Mouse (Mus musculus) embryonic facial prominence, embryonic 13.5 days (tissue): Measurements from ENCODE around the gene Zfp850. TPM values are rescaled to one million over a fixed set of nuclear protein-coding genes. Genes with fewer than 3 reads are reported as not detected.
A peak's percentile ranks its signal among the peaks of the same experiment; 100 is the strongest.

Experiments
- ATAC-seq: fragments of 200-750 bp; cut with Nextera tagmentation; 2 replicates; pipeline ENCODE4 v1.8.0; 2017; ENCODE audit warnings: low read depth; ENCODE audit not compliant: insufficient number of reproducible peaks, insufficient read depth, low FRiP score, low TSS enrichment
- H3K27ac ChIP-seq: fragments of 300-500 bp; sonication (generic); 2 replicates; pipeline ENCODE4 v1.5.1; 2015; ENCODE audit warnings: moderate library complexity, mild to moderate bottlenecking, inconsistent platforms
- H3K27me3 ChIP-seq: fragments of 300-500 bp; sonication (generic); 2 replicates; pipeline ENCODE4 v1.6.1; 2015; ENCODE audit warnings: mild to moderate bottlenecking, inconsistent platforms
- H3K36me3 ChIP-seq: fragments of 300-500 bp; sonication (generic); 2 replicates; pipeline ENCODE4 v1.6.1; 2015; ENCODE audit warnings: mild to moderate bottlenecking, inconsistent platforms
- H3K4me1 ChIP-seq: fragments of 300-500 bp; sonication (generic); 2 replicates; pipeline ENCODE4 v1.6.1; 2015; ENCODE audit warnings: inconsistent platforms
- H3K4me2 ChIP-seq: fragments of 300-500 bp; sonication (generic); 2 replicates; pipeline ENCODE4 v1.6.1; 2015; ENCODE audit warnings: moderate library complexity, mild to moderate bottlenecking, inconsistent platforms
- H3K4me3 ChIP-seq: fragments of 300-500 bp; sonication (generic); 2 replicates; pipeline ENCODE4 v1.5.1; 2015; ENCODE audit warnings: mild to moderate bottlenecking, inconsistent platforms
- H3K9ac ChIP-seq: fragments of 300-500 bp; sonication (generic); 2 replicates; pipeline ENCODE4 v1.6.1; 2015; ENCODE audit warnings: mild to moderate bottlenecking, inconsistent platforms
- H3K9me3 ChIP-seq: fragments of 300-500 bp; sonication (generic); 2 replicates; pipeline ENCODE4 v1.6.1; 2016; ENCODE audit warnings: inconsistent platforms
- WGBS: fragments of 180-500 bp; shearing (Covaris S2); methylation state at CpG from one replicate; pipeline ENCODE4 v1.1.7; 2015; ENCODE audit warnings: mixed read lengths; 5-methylcytosine and 5-hydroxymethylcytosine counted together
- polyA plus RNA-seq: library from polyadenylated mRNA; unstranded; fragments of >200 nt; fragmentation: Nextera tagmentation; extraction: Ambion mirVana; gene quantifications from 2 replicates; pipeline ENCODE4 v1.2.1, GENCODE M21; 2015

The Zfp850 gene
- 3.9 and 5.2 TPM in 2 replicates for polyA plus RNA-seq

DNA sequence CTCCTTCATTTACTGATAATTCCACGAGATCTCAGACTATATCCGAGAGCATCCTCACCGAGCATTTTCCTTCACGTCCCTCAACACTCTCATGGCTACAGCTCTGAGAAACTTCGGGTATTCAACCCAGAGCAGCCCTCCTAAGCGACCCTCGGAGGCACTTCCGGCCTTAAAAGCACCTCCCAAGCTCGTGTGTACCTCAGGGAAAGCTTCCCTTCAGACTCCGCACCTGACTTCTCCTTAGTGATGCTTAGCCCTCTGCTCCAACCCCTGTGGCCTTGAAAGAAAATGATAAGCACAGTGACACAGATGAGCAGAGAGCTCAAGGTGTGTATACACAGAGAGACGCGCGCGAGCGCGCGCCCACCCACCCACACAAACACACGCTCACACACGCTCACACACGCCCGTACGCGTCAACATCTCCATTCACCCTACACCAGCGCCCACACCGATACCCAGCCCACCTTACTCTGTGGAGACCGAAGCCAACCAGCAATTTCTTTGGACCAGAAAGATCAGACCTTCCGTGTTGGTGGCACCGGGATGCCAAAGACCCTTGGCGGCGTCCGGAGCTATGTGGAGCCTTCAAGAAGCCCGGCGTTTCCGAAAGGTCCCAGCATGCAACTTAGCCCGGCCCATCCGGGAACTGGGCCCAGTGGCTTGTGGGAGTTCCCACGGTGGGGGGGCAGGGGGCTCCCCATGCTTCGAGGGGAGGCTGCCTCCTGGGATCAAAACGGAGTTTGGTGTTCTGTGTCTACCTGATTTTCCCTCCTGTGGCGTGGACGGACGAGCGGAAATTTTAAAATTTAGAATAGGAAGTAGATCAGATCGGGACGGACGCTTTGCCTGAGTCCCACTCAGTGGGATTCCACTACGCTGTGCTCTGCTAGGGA, at the start of gene Zfp850:
Gene Zfp850 (minus strand): TSS at position 567 of the 896 bp plus-strand sequence.
- Histone ChIP-seq H3K4me3 (peak within 1 kb of the TSS; percentile 78), H3K9me3 (no peaks in the 10 kb centered on the region), H3K27me3 (no peaks in the 10 kb centered on the region), H3K9ac (peak within 1 kb of the TSS; percentile 85), H3K4me1 (peaks cover 11% of the 10 kb centered on the region), H3K4me2 (peak within 1 kb of the TSS; percentile 90), H3K27ac (peak within 1 kb of the TSS; percentile 64), H3K36me3 (peaks cover 12% of the 10 kb centered on the region; the same call in 1 of the 2 replicates)
- WGBS: under 1% methylated on average over 47 of the region's 47 CpGs
- peak; percentile 81 for ATAC-seq

DNA sequence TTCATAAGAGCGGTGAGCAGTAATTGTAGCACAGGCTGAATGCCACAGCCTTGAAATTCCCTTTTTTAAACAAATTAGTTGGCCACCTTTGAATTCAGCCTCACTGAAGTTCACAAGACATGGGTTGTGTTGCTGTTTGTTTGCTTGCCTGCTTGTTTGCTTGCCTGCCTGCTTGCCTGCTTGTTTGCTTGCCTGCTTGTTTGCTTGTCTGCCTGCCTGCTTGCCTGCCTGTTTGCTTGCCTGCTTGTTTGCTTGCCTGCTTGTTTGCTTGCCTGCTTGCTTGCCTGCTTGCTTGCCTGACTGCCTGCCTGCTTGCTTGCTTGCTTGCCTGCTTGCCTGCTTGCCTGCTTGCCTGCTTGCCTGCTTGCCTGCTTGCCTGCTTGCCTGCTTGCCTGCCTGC, 46.1 kb upstream of the Zfp850 start:
- 83% methylated on average over 1 of the region's 1 CpGs for WGBS
- no peak overlapping the region for H3K4me3 ChIP-seq
- ATAC-seq: no peak
- no peak overlapping the region for H3K4me2 ChIP-seq
- H3K36me3 ChIP-seq: no peaks in the 10 kb centered on the region
- no peaks in the 10 kb centered on the region for H3K27me3 ChIP-seq
- no peak overlapping the region for H3K9ac ChIP-seq
- H3K4me1 ChIP-seq: no peaks in the 10 kb centered on the region
- H3K27ac ChIP-seq: no peak overlapping the region
- H3K9me3 ChIP-seq: peaks cover 3% of the 10 kb centered on the region; the same call in 1 of the 2 replicates

DNA sequence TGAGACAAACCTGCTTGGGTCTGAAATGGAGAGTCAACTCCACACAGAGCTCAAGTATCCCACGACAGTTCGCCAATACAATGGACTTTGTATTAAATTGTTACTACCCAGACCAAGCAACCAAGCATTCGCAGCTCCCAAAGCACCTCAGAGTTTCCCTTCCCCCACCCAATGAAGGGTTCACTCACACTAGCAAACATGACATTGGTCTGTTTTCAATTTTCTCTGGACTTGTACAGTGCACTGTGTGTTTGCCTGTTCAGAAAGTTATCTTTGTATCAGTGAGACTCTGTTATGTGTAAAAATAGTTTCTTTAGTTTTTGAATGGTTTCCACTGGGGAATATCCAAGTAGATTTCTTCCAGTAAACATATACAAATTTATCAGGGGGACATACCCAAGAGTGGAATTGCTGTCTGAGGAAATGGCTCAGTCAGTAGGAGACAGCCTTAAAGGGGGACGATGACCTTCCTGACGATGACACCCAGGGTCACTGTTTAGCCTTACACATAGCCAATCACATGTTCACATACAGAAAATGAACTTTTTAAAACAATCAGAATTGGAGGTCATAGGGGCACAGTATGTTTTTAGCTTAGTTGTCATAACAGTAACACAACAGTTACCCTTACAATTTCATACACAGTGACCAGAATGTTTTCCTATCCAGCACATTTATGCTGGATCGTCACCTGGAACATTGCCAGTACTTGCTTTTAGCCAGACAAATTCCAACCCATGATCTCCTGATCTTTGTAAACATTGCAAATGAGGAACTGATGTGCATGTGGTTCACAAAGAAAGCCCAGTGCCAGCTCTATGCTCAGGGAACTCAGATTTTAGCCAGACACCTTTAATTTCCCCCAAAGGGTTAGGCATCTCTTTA, 39.4 kb upstream of the Zfp850 start:
- 68% methylated on average over 6 of the region's 6 CpGs for WGBS
- H3K4me1 ChIP-seq: peaks cover 23% of the 10 kb centered on the region
- ATAC-seq: no peak
- H3K27ac ChIP-seq: peak overlapping the region; percentile 66
- H3K27me3 ChIP-seq: no peaks in the 10 kb centered on the region
- peak overlapping the region; percentile 36; the same call in 1 of the 2 replicates for H3K9ac ChIP-seq
- H3K36me3 ChIP-seq: peaks cover 7% of the 10 kb centered on the region
- no peak overlapping the region for H3K4me3 ChIP-seq
- H3K9me3 ChIP-seq: no peaks in the 10 kb centered on the region
- H3K4me2 ChIP-seq: no peak overlapping the region

DNA sequence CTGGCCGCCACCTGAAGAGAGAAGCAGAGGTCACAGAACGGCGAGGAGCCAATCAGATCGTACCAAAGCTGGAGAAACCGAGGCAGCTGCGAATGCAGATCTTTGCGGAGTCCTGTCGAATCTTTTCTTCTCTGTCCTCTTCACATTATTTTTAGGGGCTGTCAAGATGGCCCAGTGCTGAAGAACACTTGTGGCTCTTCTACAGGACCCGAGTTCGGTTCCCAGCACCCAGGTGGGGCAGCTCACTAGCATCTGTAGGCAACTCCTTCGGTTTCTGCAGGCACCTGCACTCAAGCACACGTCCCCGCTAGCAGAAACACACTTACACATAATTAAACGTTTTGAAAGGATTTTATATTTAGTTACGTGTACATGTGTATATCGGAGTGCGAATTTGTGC, 36.7 kb upstream of the Zfp850 start:
- peaks cover 23% of the 10 kb centered on the region for H3K4me1 ChIP-seq
- peaks cover 34% of the 10 kb centered on the region for H3K36me3 ChIP-seq
- no peaks in the 10 kb centered on the region for H3K9me3 ChIP-seq
- peak overlapping the region; percentile 27; the same call in 1 of the 2 replicates for H3K4me3 ChIP-seq
- no peak for ATAC-seq
- peak overlapping the region; percentile 34; the same call in 1 of the 2 replicates for H3K27ac ChIP-seq
- no peaks in the 10 kb centered on the region for H3K27me3 ChIP-seq
- 61% methylated on average over 17 of the region's 17 CpGs for WGBS
- peak overlapping the region; percentile 75 for H3K4me2 ChIP-seq
- peak overlapping the region; percentile 62 for H3K9ac ChIP-seq

DNA sequence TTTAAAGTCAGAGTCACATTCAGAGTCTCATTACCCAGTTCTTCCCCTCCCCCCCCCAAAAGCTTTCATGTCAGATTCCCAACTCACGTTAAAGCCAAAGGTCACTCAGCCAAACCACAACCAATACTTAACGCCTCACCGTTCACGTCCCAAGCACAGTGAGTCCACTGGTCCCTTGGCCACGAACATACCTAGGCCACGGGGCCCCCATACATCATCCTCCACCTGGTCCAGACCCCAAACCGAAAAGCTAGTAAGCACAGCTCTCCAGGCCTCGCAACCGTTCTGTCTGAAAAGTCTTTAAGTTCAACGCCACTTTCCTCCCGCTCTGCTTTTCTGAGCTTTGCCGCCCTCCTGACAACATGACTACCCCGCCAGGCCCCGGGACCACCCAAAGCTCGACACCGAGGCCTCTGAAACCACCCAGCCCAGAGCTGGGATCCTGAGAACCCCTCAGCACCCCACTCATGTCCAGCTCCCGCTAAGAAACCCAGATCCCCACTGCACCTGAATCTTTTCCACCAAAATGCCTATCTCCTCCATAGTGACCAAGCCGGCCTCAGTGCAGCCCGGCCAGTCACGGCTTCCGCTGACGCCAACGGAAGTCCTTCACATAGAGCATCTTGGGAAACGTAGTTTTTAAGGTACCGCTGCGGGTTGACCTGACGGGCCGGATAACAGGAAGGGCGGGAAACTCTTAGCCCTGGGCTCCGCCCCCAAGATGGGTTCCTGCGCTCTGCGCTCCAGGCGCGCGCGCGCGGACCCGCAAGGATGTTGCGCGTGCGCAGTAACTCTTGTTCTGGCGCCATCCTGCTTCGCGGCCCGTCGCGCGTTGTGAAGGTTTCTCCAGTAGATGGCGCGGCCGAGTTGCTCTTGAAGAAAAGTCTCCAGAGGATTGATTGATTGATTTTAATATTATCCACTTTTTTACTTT, 35.8 kb upstream of the Zfp850 start, which contains the start of gene Psmc4:
Gene Psmc4 (minus strand): TSS at position 626 of the 934 bp plus-strand sequence.
- H3K4me1 ChIP-seq: peaks cover 23% of the 10 kb centered on the region
- H3K9ac ChIP-seq: peak within 1 kb of the TSS; percentile 89
- H3K9me3 ChIP-seq: no peaks in the 10 kb centered on the region
- ATAC-seq: peak; percentile 93
- peak within 1 kb of the TSS; percentile 34; the same call in 1 of the 2 replicates for H3K27ac ChIP-seq
- peak within 1 kb of the TSS; percentile 85 for H3K4me3 ChIP-seq
- no peaks in the 10 kb centered on the region for H3K27me3 ChIP-seq
- peak within 1 kb of the TSS; percentile 75 for H3K4me2 ChIP-seq
- H3K36me3 ChIP-seq: peaks cover 42% of the 10 kb centered on the region
- WGBS: under 1% methylated on average over 52 of the region's 52 CpGs

DNA sequence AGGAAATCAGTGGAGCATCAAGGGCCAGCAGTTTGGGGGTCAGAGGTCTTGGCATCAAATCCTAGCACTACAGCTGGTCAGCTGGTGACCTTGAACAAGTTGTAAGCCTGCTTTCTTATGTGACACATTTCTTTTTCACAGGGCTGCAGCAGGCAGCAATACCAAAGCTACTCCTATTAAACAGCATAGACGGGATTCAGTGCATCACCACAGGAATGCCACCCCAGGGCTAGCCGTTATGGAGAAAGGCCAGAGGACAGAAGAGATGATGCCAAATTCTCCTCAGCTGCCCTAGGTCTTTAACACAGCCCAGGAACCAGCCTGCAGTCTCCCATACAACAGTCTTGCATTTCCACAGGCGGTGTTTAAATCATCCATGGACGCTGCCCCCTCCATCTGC, 30.6 kb upstream of the Zfp850 start:
- no peaks in the 10 kb centered on the region for H3K9me3 ChIP-seq
- H3K9ac ChIP-seq: no peak overlapping the region
- no peaks in the 10 kb centered on the region for H3K27me3 ChIP-seq
- no peak for ATAC-seq
- H3K27ac ChIP-seq: no peak overlapping the region
- WGBS: 86% methylated on average over 4 of the region's 4 CpGs
- H3K36me3 ChIP-seq: peaks cover 93% of the 10 kb centered on the region
- H3K4me1 ChIP-seq: peaks cover 9% of the 10 kb centered on the region
- H3K4me3 ChIP-seq: no peak overlapping the region
- no peak overlapping the region for H3K4me2 ChIP-seq

DNA sequence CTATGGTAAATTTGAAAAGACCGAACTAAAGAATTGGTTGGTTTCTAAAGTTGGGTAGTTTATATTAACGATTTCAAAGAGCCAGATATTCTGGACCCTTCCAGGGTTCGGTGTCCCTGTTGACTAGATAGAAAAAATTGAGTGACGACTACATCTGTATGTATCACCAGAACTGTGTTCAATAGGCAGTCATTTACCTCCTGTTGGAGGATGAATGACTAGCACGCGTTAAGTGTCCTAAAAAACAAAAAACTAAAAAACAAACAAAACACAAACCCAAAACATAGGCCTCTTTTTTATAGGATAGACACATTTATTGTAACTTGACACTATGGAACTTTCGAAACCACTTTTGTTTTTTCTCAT, 513 bp upstream of the Zfp850 start:
- H3K4me2 ChIP-seq: peak overlapping the region; percentile 90
- H3K27ac ChIP-seq: peak overlapping the region; percentile 64
- WGBS: 24% methylated on average over 7 of the region's 7 CpGs
- peak overlapping the region; percentile 78 for H3K4me3 ChIP-seq
- H3K4me1 ChIP-seq: peaks cover 11% of the 10 kb centered on the region
- H3K9me3 ChIP-seq: no peaks in the 10 kb centered on the region
- H3K36me3 ChIP-seq: peaks cover 12% of the 10 kb centered on the region; the same call in 1 of the 2 replicates
- peak overlapping the region; percentile 85 for H3K9ac ChIP-seq
- H3K27me3 ChIP-seq: no peaks in the 10 kb centered on the region
- ATAC-seq: no peak

DNA sequence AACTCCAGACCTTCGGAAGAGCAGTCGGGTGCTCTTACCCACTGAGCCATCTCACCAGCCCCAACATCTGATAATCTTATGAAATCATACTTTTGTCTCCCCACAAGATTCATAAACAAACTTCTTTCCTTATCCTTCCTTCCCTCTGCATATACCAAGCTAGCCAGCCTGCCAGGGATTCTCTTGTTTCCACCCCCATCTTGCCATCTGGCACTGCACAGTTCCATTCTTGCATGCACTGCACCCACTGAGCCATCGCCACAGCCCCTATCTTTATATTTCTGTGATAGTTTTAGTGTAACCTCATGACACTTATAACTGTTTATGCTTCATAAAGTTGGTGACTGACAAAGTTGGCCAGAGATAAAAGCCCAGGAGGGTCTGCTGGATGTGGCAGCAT, 3.6 kb downstream of the Zfp850 start:
- Histone ChIP-seq H3K27ac (no peak overlapping the region), H3K36me3 (peaks cover 30% of the 10 kb centered on the region), H3K4me1 (peaks cover 11% of the 10 kb centered on the region), H3K27me3 (no peaks in the 10 kb centered on the region), H3K4me3 (no peak overlapping the region), H3K9me3 (no peaks in the 10 kb centered on the region), H3K4me2 (no peak overlapping the region), H3K9ac (no peak overlapping the region)
- no peak for ATAC-seq
- WGBS: 97% methylated on average over 3 of the region's 3 CpGs

DNA sequence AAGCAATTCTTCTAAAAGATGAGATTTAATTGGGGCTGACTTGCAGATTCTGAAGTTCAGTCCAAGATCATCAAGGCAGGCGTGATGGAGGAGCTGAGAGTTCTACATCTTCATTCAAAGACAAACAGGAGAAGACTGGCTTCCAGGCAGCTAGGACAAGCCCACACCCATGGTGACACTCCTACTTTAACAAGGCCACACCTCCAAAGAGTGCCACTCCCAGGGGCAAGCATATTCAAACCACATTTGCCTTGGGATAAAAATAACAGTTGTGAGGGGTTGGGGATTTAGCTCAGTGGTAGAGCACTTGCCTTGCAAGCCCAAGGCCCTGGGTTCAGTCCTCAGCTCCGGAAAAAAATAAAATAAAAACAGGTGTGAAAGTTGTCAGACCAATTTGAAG, 31.7 kb downstream of the Zfp850 start:
- no peak for ATAC-seq
- Histone ChIP-seq H3K36me3 (peaks cover 30% of the 10 kb centered on the region), H3K27ac (no peak overlapping the region), H3K4me2 (no peak overlapping the region), H3K4me3 (no peak overlapping the region), H3K27me3 (no peaks in the 10 kb centered on the region), H3K4me1 (peaks cover 10% of the 10 kb centered on the region), H3K9me3 (peaks cover 50% of the 10 kb centered on the region), H3K9ac (no peak overlapping the region)
- 70% methylated on average over 2 of the region's 2 CpGs for WGBS

DNA sequence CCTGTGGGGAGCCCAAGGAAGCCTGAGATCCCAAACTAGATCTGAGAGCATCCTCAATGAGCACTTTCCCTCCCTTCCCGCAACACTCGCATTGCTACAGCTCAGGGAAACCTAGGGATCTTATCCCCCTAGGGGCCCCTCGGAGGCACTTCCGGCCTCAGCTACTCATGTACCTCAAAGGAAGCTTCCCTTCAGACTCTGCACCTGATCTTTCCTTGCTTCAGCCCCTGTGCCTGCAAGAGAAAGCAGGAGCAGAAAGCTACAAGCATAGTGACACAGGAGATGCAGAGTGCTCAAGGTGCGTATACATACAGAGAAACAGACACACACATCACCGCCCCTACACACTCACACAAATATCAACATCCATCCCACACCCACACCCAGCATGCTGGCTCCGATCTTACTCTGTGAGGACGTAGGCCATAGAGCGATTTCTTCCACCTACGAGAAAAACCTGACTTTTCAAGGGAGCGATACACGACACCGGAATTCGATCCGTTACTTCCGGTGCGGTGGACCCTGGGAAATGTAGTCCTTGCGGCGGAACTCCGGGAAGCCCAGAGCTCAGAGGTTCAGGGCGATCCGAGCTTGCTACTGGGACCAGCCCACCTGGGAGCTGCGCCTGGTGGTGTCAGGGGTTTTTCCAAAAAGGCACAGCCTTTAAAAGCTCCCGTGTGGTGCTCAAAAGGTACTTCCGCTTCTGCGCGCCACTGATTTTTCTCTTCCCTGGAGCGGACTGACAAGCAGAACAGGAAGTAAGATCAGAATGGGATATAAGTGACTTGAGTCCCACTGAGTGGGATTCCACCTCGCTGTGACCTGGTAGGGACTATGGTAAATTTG, 35.0 kb downstream of the Zfp850 start, which contains the start of gene Zfp780b:
Gene Zfp780b (minus strand): TSS at position 489 of the 846 bp plus-strand sequence.
- peaks cover 10% of the 10 kb centered on the region for H3K4me1 ChIP-seq
- WGBS: under 1% methylated on average over 29 of the region's 29 CpGs
- H3K27me3 ChIP-seq: no peaks in the 10 kb centered on the region
- peaks cover 23% of the 10 kb centered on the region for H3K9me3 ChIP-seq
- H3K36me3 ChIP-seq: peaks cover 18% of the 10 kb centered on the region
- H3K4me3 ChIP-seq: peak within 1 kb of the TSS; percentile 86
- H3K27ac ChIP-seq: peak within 1 kb of the TSS; percentile 89
- H3K4me2 ChIP-seq: peak within 1 kb of the TSS; percentile 90
- ATAC-seq: peak; percentile 83
- H3K9ac ChIP-seq: peak within 1 kb of the TSS; percentile 91
